Mouse (Mus musculus) liver, embryonic 18 days (tissue): ENCODE measurements around the gene Dmrt3. TPM values are rescaled to one million over a fixed set of nuclear protein-coding genes. Genes with fewer than 3 reads are reported as not detected.

ENCODE experiments used
- polyA plus RNA-seq: library from polyadenylated mRNA; depleted of rRNA; stranded (reverse); fragments of >200 nt; gene quantifications from 2 replicates; pipeline ENCODE4 v1.2.3, GENCODE M21; 2012; rRNA removed

Dmrt3 gene
- polyA plus RNA-seq = 0.01 TPM in 1 of 2 replicates, not detected in the other

GRCm38 (mm10) chr19:25610015-25610410 lies at the start of gene Dmrt3:
Dmrt3 (plus strand) TSS chr19:25610301.

GRCm38 (mm10) chr19:25672101-25672950 lies 62.2 kb downstream of the Dmrt3 start, which contains the start of gene Dmrt2:
Dmrt2 (plus strand) TSS chr19:25672411.

Other genes starting within 250 kb of the Dmrt3 start
- not detected in 2 replicates for gene Dmrt1, start 104.7 kb upstream of the Dmrt3 start, polyA plus RNA-seq
- 0.53 and 1.1 TPM in 2 replicates for gene Dmrt2, start 62.1 kb downstream of the Dmrt3 start, polyA plus RNA-seq